Mouse (Mus musculus) liver, embryonic 14.5 days (tissue): ENCODE data around the gene Dusp1.

Experiments used
- CTCF ChIP-seq: IDR thresholded peaks from 2 replicates; pipeline ENCODE4 v1.5.1; 2016; ENCODE audit warnings: antibody characterized with exemption, low read depth, control low read depth
- EP300 ChIP-seq: IDR thresholded peaks from 2 replicates; pipeline ENCODE4 v1.6.1; 2016; ENCODE audit warnings: antibody characterized with exemption, low read depth

- TF ChIP-seq CTCF (no peak), EP300 (no peak)
Observed at GRCm38 (mm10) chr17:26582297-26582696, 20.4 kb upstream of the Dusp1 start.
